Mouse (Mus musculus): ENCODE data around the gene Uck2.

The Uck2 gene

GRCm38 (mm10) chr1:167249881-167250280 lies 35.2 kb downstream of the Uck2 start:
- DNase-seq (ENCODE audit: low read depth, low spot score): no peak

DNA sequence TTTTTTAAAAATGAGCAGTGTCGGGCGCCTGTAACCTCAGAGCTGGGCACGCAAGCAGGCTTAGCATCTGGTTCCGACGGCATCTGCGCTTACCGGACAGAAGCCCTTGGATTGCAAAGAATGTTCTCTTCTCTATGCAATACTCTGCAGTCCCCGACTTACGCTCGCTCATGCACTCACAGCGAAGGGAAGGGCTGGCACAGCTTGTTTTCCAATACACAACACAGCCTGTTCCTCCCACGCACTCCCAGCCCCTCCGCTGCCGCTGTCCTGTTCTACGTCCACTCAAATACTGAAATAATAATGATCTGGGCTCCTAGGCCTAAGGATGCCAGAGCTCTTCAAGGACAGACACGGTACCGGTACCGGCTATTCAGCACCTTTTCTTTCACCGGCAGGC lies 35.9 kb downstream of the Uck2 start:
- Histone ChIP-seq H3K36me3 (ENCODE audit: control insufficient read depth, insufficient read depth, low read length, poor library complexity, severe bottlenecking) (no peaks in the 10 kb centered on the region), H3K27me3 (ENCODE audit: control insufficient read depth, insufficient read depth, low read length, poor library complexity, severe bottlenecking) (no peaks in the 10 kb centered on the region)
- DNase-seq (ENCODE audit: low read depth, low spot score): no peak

More at GRCm38 (mm10) chr1:167249881-167250280, 35.2 kb downstream of the Uck2 start:
- Histone ChIP-seq H3K36me3 (ENCODE audit: control insufficient read depth, insufficient read depth, low read length, poor library complexity, severe bottlenecking) (no peaks in the 10 kb centered on the region), H3K27me3 (ENCODE audit: control insufficient read depth, insufficient read depth, low read length, poor library complexity, severe bottlenecking) (no peaks in the 10 kb centered on the region)

- no peaks in the 10 kb centered on the region for H3K27me3 ChIP-seq (ENCODE audit: control insufficient read depth, insufficient read depth, low read length, poor library complexity, severe bottlenecking)
- H3K36me3 ChIP-seq (ENCODE audit: control insufficient read depth, insufficient read depth, low read length, poor library complexity, severe bottlenecking): no peaks in the 10 kb centered on the region
- DNase-seq (ENCODE audit: low read depth, low spot score): no peak
Observed at GRCm38 (mm10) chr1:167247886-167248285, 37.2 kb downstream of the Uck2 start.

- DNase-seq (ENCODE audit: low read depth, low spot score): no peak
- no peaks in the 10 kb centered on the region for H3K27me3 ChIP-seq (ENCODE audit: control insufficient read depth, insufficient read depth, low read length, poor library complexity, severe bottlenecking)
- H3K36me3 ChIP-seq (ENCODE audit: control insufficient read depth, insufficient read depth, low read length, poor library complexity, severe bottlenecking): no peaks in the 10 kb centered on the region
Observed at GRCm38 (mm10) chr1:167246976-167247375, 38.1 kb downstream of the Uck2 start.

DNA sequence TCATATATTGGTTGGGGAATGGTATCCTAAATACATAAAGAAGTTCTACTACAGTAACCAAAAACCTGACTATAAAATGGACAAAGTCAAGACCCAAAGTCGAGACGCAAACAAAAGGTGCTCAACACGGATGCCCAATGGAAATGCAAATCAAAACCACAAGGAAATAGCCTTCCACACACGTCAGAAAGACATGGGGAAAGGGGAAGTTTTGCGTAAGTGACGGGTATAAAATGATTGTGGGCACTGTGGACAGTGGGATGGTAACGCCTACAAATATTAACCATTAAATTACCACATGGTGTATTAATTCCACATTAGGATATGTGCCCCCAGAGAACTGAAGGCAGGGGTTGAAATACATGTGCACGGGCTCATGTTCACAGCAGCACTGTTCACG lies 38.8 kb downstream of the Uck2 start:
- DNase-seq (ENCODE audit: low read depth, low spot score): peak; percentile 84
- Histone ChIP-seq H3K36me3 (ENCODE audit: control insufficient read depth, insufficient read depth, low read length, poor library complexity, severe bottlenecking) (no peaks in the 10 kb centered on the region), H3K27me3 (ENCODE audit: control insufficient read depth, insufficient read depth, low read length, poor library complexity, severe bottlenecking) (no peaks in the 10 kb centered on the region)

- DNase-seq (ENCODE audit: low read depth, low spot score): peak; percentile 75
- Histone ChIP-seq H3K36me3 (ENCODE audit: control insufficient read depth, insufficient read depth, low read length, poor library complexity, severe bottlenecking) (no peaks in the 10 kb centered on the region), H3K27me3 (ENCODE audit: control insufficient read depth, insufficient read depth, low read length, poor library complexity, severe bottlenecking) (no peaks in the 10 kb centered on the region)
Observed at GRCm38 (mm10) chr1:167245180-167245641, 39.9 kb downstream of the Uck2 start.

DNA sequence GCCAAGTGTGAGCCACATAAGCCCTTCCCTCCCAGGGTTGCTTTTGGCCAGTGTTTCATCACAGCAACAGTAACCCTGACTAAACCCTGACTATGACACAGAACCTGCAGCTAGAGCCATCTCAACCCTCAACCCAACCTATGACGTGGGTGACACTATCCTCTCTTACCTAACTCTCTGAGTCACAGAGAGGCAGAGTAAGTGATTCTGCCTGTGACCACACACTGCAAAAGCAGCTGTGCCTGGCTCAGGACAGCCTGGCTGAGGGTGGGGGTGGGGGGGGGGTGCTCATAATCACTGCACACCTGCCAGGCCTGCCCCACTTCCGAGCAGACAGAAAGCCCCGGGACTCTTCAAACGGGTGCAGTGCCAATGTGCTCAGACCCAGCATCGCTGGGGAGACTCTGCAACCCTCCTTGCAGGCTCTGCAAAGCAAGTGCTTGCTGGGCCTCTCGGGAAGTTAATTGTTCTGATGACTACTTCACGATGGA lies 42.9 kb downstream of the Uck2 start:
- H3K27me3 ChIP-seq (ENCODE audit: control insufficient read depth, insufficient read depth, low read length, poor library complexity, severe bottlenecking): no peaks in the 10 kb centered on the region
- H3K36me3 ChIP-seq (ENCODE audit: control insufficient read depth, insufficient read depth, low read length, poor library complexity, severe bottlenecking): no peaks in the 10 kb centered on the region
- DNase-seq (ENCODE audit: low read depth, low spot score): peak; percentile 44

- H3K36me3 ChIP-seq (ENCODE audit: control insufficient read depth, insufficient read depth, low read length, poor library complexity, severe bottlenecking): no peaks in the 10 kb centered on the region
- DNase-seq (ENCODE audit: low read depth, low spot score): no peak
- no peaks in the 10 kb centered on the region for H3K27me3 ChIP-seq (ENCODE audit: control insufficient read depth, insufficient read depth, low read length, poor library complexity, severe bottlenecking)
Observed at GRCm38 (mm10) chr1:167241487-167241886, 43.6 kb downstream of the Uck2 start.

DNA sequence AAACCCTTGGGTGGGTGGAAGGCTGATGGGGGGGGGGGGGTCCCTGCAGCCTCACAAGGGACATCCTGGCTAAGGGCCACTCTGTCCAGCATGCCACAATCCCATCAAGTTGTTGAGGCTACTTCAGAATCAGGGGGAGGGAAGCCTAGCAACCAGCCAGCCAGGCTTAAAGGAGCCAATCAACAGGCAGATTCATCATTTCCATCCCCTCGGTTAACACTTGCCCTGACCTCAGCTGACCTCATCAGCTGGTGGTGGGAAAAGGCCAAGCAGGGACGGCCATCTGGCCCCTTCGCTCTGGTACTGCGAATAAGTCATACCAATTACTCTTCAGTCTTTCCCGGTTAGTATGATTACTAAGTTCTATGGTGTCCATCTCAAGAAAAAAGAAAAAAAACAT lies 44.8 kb downstream of the Uck2 start:
- no peak for DNase-seq (ENCODE audit: low read depth, low spot score)
- Histone ChIP-seq H3K27me3 (ENCODE audit: control insufficient read depth, insufficient read depth, low read length, poor library complexity, severe bottlenecking) (no peaks in the 10 kb centered on the region), H3K36me3 (ENCODE audit: control insufficient read depth, insufficient read depth, low read length, poor library complexity, severe bottlenecking) (no peaks in the 10 kb centered on the region)

- H3K27me3 ChIP-seq (ENCODE audit: control insufficient read depth, insufficient read depth, low read length, poor library complexity, severe bottlenecking): no peaks in the 10 kb centered on the region
- DNase-seq (ENCODE audit: low read depth, low spot score): no peak
- H3K36me3 ChIP-seq (ENCODE audit: control insufficient read depth, insufficient read depth, low read length, poor library complexity, severe bottlenecking): no peaks in the 10 kb centered on the region
Observed at GRCm38 (mm10) chr1:167239916-167240315, 45.2 kb downstream of the Uck2 start.

DNA sequence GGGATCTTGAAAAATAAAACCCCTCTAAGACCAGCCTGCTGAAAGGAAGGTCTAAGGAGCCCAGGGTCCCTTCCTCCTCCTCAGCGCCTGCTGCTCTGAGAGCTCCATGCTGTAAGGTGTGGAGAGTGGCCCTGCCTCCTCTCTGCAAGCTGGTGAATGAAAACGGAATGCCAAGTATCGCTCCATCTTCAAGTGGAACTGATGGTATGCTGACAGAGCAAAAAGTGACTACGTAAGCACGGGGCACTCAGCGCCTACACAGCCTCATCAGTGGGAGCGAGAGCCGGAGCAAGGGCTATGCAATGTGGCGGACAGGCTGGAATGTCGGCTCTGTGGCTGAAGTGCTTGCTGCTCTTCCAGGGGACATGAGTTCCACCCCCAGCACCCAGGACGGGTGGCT lies 47.3 kb downstream of the Uck2 start:
- no peaks in the 10 kb centered on the region for H3K36me3 ChIP-seq (ENCODE audit: control insufficient read depth, insufficient read depth, low read length, poor library complexity, severe bottlenecking)
- DNase-seq (ENCODE audit: low read depth, low spot score): no peak
- H3K27me3 ChIP-seq (ENCODE audit: control insufficient read depth, insufficient read depth, low read length, poor library complexity, severe bottlenecking): no peaks in the 10 kb centered on the region

- no peaks in the 10 kb centered on the region for H3K36me3 ChIP-seq (ENCODE audit: control insufficient read depth, insufficient read depth, low read length, poor library complexity, severe bottlenecking)
- DNase-seq (ENCODE audit: low read depth, low spot score): no peak
- no peaks in the 10 kb centered on the region for H3K27me3 ChIP-seq (ENCODE audit: control insufficient read depth, insufficient read depth, low read length, poor library complexity, severe bottlenecking)
Observed at GRCm38 (mm10) chr1:167236790-167237189, 48.3 kb downstream of the Uck2 start.

GRCm38 (mm10) chr1:167234344-167234743 lies 50.8 kb downstream of the Uck2 start:
- no peak for DNase-seq (ENCODE audit: low read depth, low spot score)
- Histone ChIP-seq H3K27me3 (ENCODE audit: control insufficient read depth, insufficient read depth, low read length, poor library complexity, severe bottlenecking) (no peaks in the 10 kb centered on the region), H3K36me3 (ENCODE audit: control insufficient read depth, insufficient read depth, low read length, poor library complexity, severe bottlenecking) (no peaks in the 10 kb centered on the region)

GRCm38 (mm10) chr1:167232918-167233317 lies 52.2 kb downstream of the Uck2 start:
- DNase-seq (ENCODE audit: low read depth, low spot score): no peak
- Histone ChIP-seq H3K36me3 (ENCODE audit: control insufficient read depth, insufficient read depth, low read length, poor library complexity, severe bottlenecking) (no peaks in the 10 kb centered on the region), H3K27me3 (ENCODE audit: control insufficient read depth, insufficient read depth, low read length, poor library complexity, severe bottlenecking) (no peaks in the 10 kb centered on the region)

GRCm38 (mm10) chr1:167231612-167232283 lies 53.4 kb downstream of the Uck2 start:
- Histone ChIP-seq H3K27me3 (ENCODE audit: control insufficient read depth, insufficient read depth, low read length, poor library complexity, severe bottlenecking) (no peaks in the 10 kb centered on the region), H3K36me3 (ENCODE audit: control insufficient read depth, insufficient read depth, low read length, poor library complexity, severe bottlenecking) (no peaks in the 10 kb centered on the region)
- no peak for DNase-seq (ENCODE audit: low read depth, low spot score)

Measured in splenic B cell, adult 2 months (primary cell).